Mouse (Mus musculus) stomach, embryonic 15.5 days (tissue): ENCODE measurements around the gene Gm20388. TPM values are rescaled to one million over a fixed set of nuclear protein-coding genes. Genes with fewer than 3 reads are reported as not detected.
"Not testable (repeated sequence)": the region's sequence is repeated elsewhere in the genome, so short reads cannot be mapped to it uniquely, and the experiment has no call there.

Experiments used
- ATAC-seq: fragments of 200-750 bp; cut with Nextera tagmentation; 2 replicates; pipeline ENCODE4 v1.8.0; 2017; ENCODE audit warnings: low read depth, moderate number of reproducible peaks, moderate TSS enrichment; ENCODE audit not compliant: insufficient read depth, low FRiP score
- H3K27ac ChIP-seq: fragments of 300-500 bp; sonication (generic); 2 replicates; pipeline ENCODE4 v1.5.1; 2015; ENCODE audit warnings: mild to moderate bottlenecking, inconsistent platforms
- H3K27me3 ChIP-seq: fragments of 300-500 bp; sonication (generic); replicated peaks from 2 replicates; pipeline ENCODE4 v1.6.1; 2015; ENCODE audit warnings: inconsistent platforms
- H3K36me3 ChIP-seq: fragments of 300-500 bp; sonication (generic); 2 replicates; pipeline ENCODE4 v1.6.1; 2015; ENCODE audit warnings: inconsistent platforms
- H3K4me1 ChIP-seq: fragments of 300-500 bp; sonication (generic); 2 replicates; pipeline ENCODE4 v1.6.1; 2015; ENCODE audit warnings: inconsistent platforms
- H3K4me2 ChIP-seq: fragments of 300-500 bp; sonication (generic); 2 replicates; pipeline ENCODE4 v1.6.1; 2015; ENCODE audit warnings: mild to moderate bottlenecking, inconsistent platforms
- H3K4me3 ChIP-seq: fragments of 300-500 bp; sonication (generic); replicated peaks from 2 replicates; pipeline ENCODE4 v1.5.1; 2015; ENCODE audit warnings: inconsistent platforms
- H3K9ac ChIP-seq: fragments of 300-500 bp; sonication (generic); 2 replicates; pipeline ENCODE4 v1.6.1; 2015; ENCODE audit warnings: inconsistent platforms
- H3K9me3 ChIP-seq: fragments of 300-500 bp; sonication (generic); 2 replicates; pipeline ENCODE4 v1.6.1; 2016; ENCODE audit warnings: inconsistent platforms
- WGBS: fragments of 180-500 bp; shearing (Covaris S2); methylation state at CpG from one replicate; pipeline ENCODE4 v1.1.7; 2015; 5-methylcytosine and 5-hydroxymethylcytosine counted together
- polyA plus RNA-seq: library from polyadenylated mRNA; unstranded; fragments of >200 nt; fragmentation: Nextera tagmentation; extraction: Ambion mirVana; gene quantifications from 2 replicates; pipeline ENCODE4 v1.2.1, GENCODE M21; 2015

Gene Gm20388
- polyA plus RNA-seq, 1 experiment from 2014 or later, result not detected

DNA sequence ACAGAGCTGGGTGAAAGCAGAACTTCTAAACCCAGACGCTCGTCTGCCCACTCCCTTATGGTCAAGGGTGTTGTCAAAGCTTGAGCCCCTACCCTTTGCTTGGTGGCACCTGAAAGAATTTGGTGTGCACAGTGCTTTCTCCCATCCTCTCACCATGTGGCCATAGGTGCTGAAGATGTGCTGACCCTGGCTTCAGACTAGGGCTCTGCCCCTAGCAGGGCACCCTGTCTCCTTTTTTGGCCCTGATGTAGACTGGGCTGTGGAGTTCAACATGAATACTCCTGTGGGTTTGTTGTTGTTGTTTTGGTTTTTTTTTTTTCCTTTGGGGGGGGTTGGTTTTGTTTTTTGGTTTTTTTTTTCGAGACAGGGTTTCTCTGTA is 3512.1 kb downstream of the Gm20388 start:
- H3K27ac ChIP-seq, result no peak overlapping the region
- peaks cover 3% of the 10 kb centered on the region; the same call in 1 of the 2 replicates for H3K4me1 ChIP-seq
- H3K9me3 ChIP-seq, result peaks cover 6% of the 10 kb centered on the region; the same call in 1 of the 2 replicates
- no peak overlapping the region for H3K9ac ChIP-seq
- WGBS, result 17% methylated on average over 3 of the region's 3 CpGs
- H3K4me2 ChIP-seq, result peak overlapping the region; percentile 53
- no peaks in the 10 kb centered on the region for H3K27me3 ChIP-seq
- H3K4me3 ChIP-seq, result no peak overlapping the region
- H3K36me3 ChIP-seq, result no peaks in the 10 kb centered on the region
- no peak for ATAC-seq

DNA sequence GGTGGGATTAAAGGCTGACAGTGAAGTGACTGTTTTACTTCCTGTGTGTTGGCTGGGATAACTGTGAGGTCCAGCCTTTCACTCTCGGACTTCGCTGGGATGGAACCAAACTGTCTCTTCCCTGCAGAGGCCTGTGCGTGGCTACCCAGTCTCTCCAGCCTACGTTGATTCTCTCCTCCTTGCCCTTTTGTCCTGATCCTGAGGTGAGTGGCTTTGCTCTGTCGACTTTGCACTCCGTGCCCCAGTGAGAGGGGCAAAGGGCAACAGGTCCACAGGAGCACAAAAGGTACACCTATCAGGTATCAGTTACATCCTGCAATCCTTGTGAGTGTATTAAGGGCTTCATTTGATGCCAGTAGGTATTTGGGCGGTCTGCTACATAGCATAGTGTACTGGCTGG is 3512.8 kb downstream of the Gm20388 start, which contains the start of gene Def8:
Gene Def8, plus strand, starts transcription at position 87 of the 400 bp plus-strand sequence.
- H3K4me1 ChIP-seq, result peaks cover 3% of the 10 kb centered on the region; the same call in 1 of the 2 replicates
- no peaks in the 10 kb centered on the region for H3K27me3 ChIP-seq
- 75% methylated on average over 7 of the region's 7 CpGs for WGBS
- H3K4me2 ChIP-seq, result peak within 1 kb of the TSS; percentile 53
- no peaks in the 10 kb centered on the region for H3K36me3 ChIP-seq
- no peak within 1 kb of the TSS for H3K27ac ChIP-seq
- no peak within 1 kb of the TSS for H3K9ac ChIP-seq
- H3K4me3 ChIP-seq, result peak within 1 kb of the TSS; percentile 23; the same call in 1 of the 2 replicates
- ATAC-seq, result no peak
- peaks cover 6% of the 10 kb centered on the region; the same call in 1 of the 2 replicates for H3K9me3 ChIP-seq

DNA sequence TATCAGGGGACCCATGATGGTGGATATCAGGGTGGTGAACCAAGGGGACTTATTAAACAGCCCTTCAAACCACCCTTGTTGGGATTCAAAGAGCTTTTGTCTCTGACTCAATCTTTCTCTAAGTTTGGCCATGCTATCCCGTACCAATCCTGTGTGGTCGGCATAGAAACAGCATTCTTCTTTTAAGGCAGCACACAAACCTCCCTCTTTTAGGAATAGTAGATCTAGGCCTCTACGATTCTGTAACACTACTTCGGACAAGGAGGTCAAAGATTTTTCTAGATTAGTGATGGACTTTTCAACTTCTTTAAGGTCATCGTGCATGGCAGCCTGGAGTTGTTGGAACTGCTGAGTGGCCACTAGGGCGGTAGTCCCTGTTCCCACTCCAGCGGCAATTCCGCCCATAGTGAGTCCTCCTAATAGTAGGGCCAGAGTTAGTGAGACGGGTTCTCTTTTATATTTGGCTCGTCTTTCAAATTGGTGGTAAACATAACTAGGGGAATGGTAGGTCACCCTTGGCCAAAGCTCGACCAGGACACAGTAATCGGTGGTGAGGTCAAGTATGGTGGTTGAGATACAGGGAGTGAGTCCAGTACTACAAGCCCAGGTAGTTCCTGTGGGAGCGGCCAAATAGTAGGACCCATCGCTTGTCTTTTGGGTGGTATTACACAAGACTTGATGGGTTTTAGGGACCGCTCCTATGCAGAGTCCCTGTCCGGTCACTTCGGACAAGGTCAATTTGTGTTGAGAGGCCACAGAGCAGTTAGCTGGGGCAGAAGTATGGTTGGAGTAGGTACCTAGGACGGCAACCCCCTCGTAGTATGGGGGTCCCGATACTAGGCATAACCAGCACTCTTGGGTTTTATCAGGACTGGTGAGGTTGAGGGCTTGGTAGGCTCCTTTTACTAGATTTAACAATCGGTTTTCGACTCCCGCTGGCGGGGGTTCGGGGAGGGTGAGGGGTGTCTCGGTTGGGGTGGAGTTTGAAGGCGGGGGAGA is 3516.2 kb downstream of the Gm20388 start:
- ATAC-seq, result no peak
- Histone ChIP-seq H3K27me3 (no peaks in the 10 kb centered on the region), H3K9ac (no peak overlapping the region), H3K4me3 (no peak overlapping the region), H3K9me3 (peaks cover 9% of the 10 kb centered on the region; the same call in 1 of the 2 replicates), H3K4me2 (no peak overlapping the region), H3K27ac (no peak overlapping the region), H3K36me3 (no peaks in the 10 kb centered on the region), H3K4me1 (peaks cover 3% of the 10 kb centered on the region; the same call in 1 of the 2 replicates)
- WGBS, result 96% methylated on average over 27 of the region's 27 CpGs

DNA sequence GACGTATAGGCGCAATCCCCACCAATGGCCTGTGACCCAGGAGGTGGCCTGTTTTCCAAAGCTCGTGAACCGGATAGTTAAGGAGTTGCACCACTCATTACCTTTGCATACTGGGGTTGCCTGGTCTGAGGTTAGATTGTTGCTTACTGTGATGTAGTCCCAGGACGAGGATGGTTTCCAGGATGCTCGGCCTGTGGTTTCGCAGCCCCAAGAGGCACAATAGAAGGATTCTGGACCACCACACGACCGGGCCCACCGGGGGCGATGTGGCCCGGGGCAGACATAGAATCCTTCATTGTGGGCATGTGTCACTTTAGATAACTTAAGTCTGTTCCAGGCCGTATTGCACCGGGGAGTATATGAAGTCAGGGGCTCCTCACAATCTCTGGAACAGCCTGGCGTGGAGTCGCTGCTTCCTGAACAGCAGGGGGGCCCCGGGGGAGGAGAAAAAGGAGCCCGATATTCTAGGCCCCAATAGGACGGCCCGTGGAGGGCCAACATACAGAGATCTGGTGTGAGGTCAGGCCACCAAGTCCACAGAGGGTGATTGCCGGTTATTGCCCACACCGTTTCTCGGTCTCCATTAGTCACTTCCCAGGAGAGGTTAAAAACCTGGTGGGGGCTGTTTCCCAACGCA is 3517.1 kb downstream of the Gm20388 start:
- Histone ChIP-seq H3K4me1 (peaks cover under 1% of the 10 kb centered on the region; the same call in 1 of the 2 replicates), H3K9ac (no peak overlapping the region), H3K36me3 (no peaks in the 10 kb centered on the region), H3K9me3 (peaks cover 9% of the 10 kb centered on the region; the same call in 1 of the 2 replicates), H3K4me2 (no peak overlapping the region), H3K4me3 (no peak overlapping the region), H3K27ac (no peak overlapping the region), H3K27me3 (no peaks in the 10 kb centered on the region)
- WGBS, result 95% methylated on average over 24 of the region's 24 CpGs
- no peak for ATAC-seq

DNA sequence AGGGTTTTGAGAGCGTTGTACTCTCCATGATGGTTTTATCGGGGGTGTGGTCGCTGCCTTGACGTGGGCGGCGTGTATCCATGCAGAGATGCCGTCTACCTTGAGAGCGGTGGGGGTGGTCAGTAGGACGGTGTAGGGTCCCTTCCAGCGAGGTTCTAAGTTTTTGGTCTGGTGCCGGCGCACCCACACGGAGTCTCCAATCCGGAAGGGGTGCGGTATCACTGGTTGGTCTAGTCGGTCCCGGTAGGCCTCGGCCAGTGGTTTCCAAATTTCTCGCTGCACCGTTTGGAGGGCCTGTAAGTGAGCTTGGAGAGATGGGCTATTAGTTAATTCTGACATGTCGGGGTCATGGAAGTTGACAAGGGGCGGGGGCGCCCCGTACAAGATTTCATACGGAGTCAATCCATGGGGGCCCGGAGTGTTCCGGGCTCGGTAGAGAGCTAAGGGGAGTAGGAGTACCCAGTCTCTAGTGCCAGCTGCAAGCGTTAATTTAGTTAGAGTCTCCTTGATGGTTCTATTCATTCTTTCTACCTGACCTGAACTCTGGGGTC is 3517.8 kb downstream of the Gm20388 start:
- Histone ChIP-seq H3K36me3 (no peaks in the 10 kb centered on the region), H3K9ac (no peak overlapping the region), H3K4me3 (no peak overlapping the region), H3K27ac (no peak overlapping the region), H3K9me3 (peaks cover 9% of the 10 kb centered on the region; the same call in 1 of the 2 replicates), H3K27me3 (no peaks in the 10 kb centered on the region), H3K4me2 (no peak overlapping the region), H3K4me1 (no peaks in the 10 kb centered on the region)
- ATAC-seq, result no peak
- 97% methylated on average over 29 of the region's 29 CpGs for WGBS

DNA sequence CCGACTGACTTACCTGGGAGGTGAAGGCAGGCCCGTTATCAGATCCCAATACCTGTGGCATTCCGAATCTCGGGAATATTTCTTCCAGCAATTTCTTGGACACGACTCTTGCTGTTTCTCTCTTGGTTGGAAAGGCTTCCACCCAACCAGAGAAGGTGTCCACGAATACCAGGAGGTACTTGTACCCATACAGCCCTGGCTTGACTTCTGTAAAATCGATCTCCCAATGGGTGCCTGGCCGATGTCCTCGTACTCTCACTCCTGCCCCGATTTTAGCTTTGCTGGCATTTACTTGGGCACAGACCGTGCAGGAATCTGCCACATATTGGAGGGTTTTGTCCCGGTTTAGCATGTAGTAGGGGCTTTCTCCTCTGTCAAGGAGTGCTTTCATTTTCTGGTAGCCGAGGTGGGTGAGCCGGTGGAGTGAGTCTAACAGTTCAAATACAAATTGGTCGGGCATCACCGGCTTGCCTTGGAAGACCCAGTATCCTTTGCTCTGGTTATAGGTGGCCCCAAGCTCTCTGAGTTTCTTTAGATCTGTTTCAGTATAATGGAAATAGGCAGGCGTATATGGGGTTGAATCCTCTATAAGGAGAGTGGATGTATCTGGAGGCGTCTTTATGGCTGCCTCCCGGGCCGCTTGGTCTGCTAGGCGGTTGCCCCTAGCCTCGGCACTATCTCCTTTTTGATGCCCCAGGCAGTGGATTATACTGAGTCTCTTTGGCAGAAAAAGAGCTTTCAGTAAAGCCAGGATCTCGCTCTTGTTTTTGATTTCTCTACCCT is 3518.5 kb downstream of the Gm20388 start:
- WGBS, result 95% methylated on average over 23 of the region's 23 CpGs
- Histone ChIP-seq H3K9ac (no peak overlapping the region), H3K9me3 (peaks cover 9% of the 10 kb centered on the region; the same call in 1 of the 2 replicates)

DNA sequence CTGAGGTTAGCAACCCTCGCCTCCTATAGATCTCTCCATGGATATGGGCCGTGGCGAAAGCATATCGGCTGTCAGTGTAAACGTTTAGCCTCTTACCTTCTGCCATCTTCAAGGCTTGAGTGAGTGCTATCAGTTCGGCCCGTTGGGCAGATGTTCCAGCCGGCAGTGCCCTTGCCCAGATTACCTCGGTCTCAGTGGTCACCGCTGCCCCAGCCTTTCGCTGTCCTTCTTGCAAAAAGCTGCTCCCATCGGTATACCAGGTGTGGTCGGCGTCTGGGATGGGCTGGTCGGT is 3519.0 kb downstream of the Gm20388 start:
- not testable (repeated sequence) for H3K9me3 ChIP-seq, H3K27ac ChIP-seq, H3K9ac ChIP-seq, H3K4me1 ChIP-seq, H3K4me2 ChIP-seq, ATAC-seq, H3K4me3 ChIP-seq, H3K36me3 ChIP-seq, H3K27me3 ChIP-seq
- 97% methylated on average over 15 of the region's 15 CpGs for WGBS

More for the DNA sequence above, 3518.5 kb downstream of the Gm20388 start:
- Histone ChIP-seq H3K4me2 (no peak overlapping the region), H3K36me3 (no peaks in the 10 kb centered on the region), H3K27ac (no peak overlapping the region), H3K4me3 (no peak overlapping the region), H3K27me3 (no peaks in the 10 kb centered on the region), H3K4me1 (no peaks in the 10 kb centered on the region)
- no peak for ATAC-seq

DNA sequence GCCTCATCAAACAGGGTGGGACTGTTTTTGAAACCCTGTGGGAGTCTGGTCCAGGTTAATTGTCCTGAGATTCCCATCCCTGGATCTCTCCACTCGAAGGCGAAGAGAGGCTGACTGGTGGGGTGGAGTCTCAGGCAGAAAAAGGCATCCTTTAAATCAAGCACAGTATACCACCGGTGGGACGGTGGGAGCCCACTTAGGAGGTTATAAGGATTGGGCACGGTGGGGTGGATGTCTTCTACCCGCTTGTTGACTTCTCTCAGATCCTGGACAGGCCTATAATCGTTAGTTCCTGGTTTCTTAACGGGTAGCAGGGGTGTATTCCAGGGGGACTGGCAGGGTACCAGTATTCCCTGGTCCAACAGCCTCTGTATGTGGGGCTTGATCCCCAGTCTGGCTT is 3520.3 kb downstream of the Gm20388 start:
- not testable (repeated sequence) for H3K27me3 ChIP-seq, H3K9me3 ChIP-seq, H3K4me3 ChIP-seq, H3K9ac ChIP-seq, H3K4me1 ChIP-seq, ATAC-seq, H3K27ac ChIP-seq, H3K36me3 ChIP-seq, H3K4me2 ChIP-seq
- WGBS, result 86% methylated on average over 8 of the region's 8 CpGs

DNA sequence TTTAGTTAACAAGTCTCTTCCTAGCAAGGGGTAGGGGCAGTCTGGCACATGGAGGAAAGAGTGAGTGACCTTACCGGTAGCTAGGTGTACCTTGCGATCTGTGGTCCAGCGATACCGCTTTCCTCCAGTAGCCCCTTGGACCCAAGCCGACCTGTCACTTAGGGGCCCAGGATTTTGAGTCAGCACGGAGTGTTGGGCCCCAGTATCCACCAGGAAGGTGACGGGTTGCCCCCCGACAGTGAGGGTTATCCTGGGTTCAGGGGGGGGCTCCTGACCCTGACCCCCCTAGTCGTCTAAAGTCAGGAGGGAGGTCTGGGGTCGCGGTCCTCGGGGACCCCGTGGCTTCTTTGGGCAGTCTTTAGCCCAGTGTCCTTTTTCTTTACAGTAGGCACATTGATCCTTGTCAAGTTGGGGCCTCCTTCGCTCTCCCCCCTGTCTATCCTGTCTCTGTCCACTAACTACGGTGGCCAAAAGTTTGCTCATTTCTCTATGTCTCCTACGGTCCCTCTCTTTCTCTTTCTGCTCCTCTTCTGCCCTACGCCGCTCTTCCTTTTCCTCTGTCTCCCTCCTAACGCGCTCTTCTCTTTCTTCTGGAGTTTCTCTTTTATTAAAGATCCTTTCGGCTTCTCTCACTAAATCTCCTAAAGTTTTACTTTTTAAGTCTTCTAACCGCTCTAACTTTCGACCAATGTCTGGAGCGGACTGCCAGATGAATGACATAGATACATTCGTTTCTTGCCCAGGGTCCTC is 3521.2 kb downstream of the Gm20388 start:
- no peak overlapping the region for H3K4me3 ChIP-seq
- no peak overlapping the region for H3K4me2 ChIP-seq
- H3K9ac ChIP-seq, result no peak overlapping the region
- no peak overlapping the region for H3K27ac ChIP-seq
- no peaks in the 10 kb centered on the region for H3K36me3 ChIP-seq
- peaks cover 7% of the 10 kb centered on the region; the same call in 1 of the 2 replicates for H3K9me3 ChIP-seq
- no peaks in the 10 kb centered on the region for H3K4me1 ChIP-seq
- H3K27me3 ChIP-seq, result no peaks in the 10 kb centered on the region
- no peak for ATAC-seq
- 94% methylated on average over 25 of the region's 25 CpGs for WGBS

DNA sequence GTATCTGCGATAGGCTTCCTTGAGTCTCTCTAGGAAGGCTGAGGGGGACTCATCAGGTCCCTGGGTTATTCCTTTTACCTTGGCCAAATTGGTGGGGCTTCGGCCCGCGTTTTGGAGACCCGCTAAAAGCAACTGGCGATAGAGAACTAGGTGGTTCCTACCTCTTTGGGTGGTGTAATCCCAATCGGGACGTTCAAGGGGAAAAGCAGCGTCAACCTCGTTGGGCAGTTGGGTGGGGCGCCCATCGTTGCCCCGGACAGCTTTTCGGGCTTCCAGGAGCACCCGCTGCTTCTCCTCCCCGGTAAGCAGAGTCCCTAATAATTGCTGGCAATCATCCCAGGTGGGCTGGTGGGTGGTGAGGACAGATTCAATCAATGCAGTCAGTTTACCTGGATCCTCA is 3521.7 kb downstream of the Gm20388 start:
- no peaks in the 10 kb centered on the region for H3K36me3 ChIP-seq
- WGBS, result 97% methylated on average over 16 of the region's 16 CpGs
- H3K9ac ChIP-seq, result no peak overlapping the region
- no peaks in the 10 kb centered on the region for H3K4me1 ChIP-seq
- H3K4me2 ChIP-seq, result no peak overlapping the region
- 0 out of 2 replicates have a peak, but pooled peaks cover 3% of the 10 kb centered on the region for H3K9me3 ChIP-seq
- no peak overlapping the region for H3K4me3 ChIP-seq
- no peak overlapping the region for H3K27ac ChIP-seq
- H3K27me3 ChIP-seq, result no peaks in the 10 kb centered on the region
- ATAC-seq, result no peak
